Mouse (Mus musculus) midbrain, embryonic 14.5 days (tissue): ENCODE measurements around the gene Ifnk. TPM values are rescaled to one million over a fixed set of nuclear protein-coding genes. Genes with fewer than 3 reads are reported as not detected.

Experiments
- ATAC-seq: fragments of 200-750 bp; cut with Nextera tagmentation; 2 replicates; pipeline ENCODE4 v1.8.0; 2017; ENCODE audit warnings: moderate number of reproducible peaks, moderate library complexity; ENCODE audit not compliant: low FRiP score, low TSS enrichment
- DNase-seq: peaks from one replicate; pipeline ENCODE4 v3.0.0-alpha.2; 2015
- H3K27ac ChIP-seq: fragments of 300-500 bp; sonication (generic); replicated peaks from 2 replicates; pipeline ENCODE4 v1.5.1; 2014; ENCODE audit warnings: mild to moderate bottlenecking, low read depth, low read length, moderate library complexity
- H3K27me3 ChIP-seq: fragments of 300-500 bp; sonication (generic); 2 replicates; pipeline ENCODE4 v1.6.1; 2014; ENCODE audit warnings: low read length, control low read depth, mixed read lengths; ENCODE audit not compliant: control insufficient read depth, insufficient read depth
- H3K36me3 ChIP-seq: fragments of 300-500 bp; sonication (generic); 2 replicates; pipeline ENCODE4 v1.6.1; 2014; ENCODE audit warnings: low read length, control low read depth; ENCODE audit not compliant: control insufficient read depth, insufficient read depth
- H3K4me1 ChIP-seq: fragments of 300-500 bp; sonication (generic); 2 replicates; pipeline ENCODE4 v1.6.1; 2014; ENCODE audit warnings: mild to moderate bottlenecking, antibody characterized with exemption, low read length, control low read depth; ENCODE audit not compliant: control insufficient read depth, insufficient read depth
- H3K4me2 ChIP-seq: fragments of 300-500 bp; sonication (generic); 2 replicates; pipeline ENCODE4 v1.6.1; 2014; ENCODE audit warnings: mild to moderate bottlenecking, low read length, moderate library complexity
- H3K4me3 ChIP-seq: fragments of 300-500 bp; sonication (generic); replicated peaks from 2 replicates; pipeline ENCODE4 v1.5.1; 2014; ENCODE audit warnings: low read depth, low read length
- H3K9ac ChIP-seq: fragments of 300-500 bp; sonication (generic); replicated peaks from 2 replicates; pipeline ENCODE4 v1.6.1; 2014; ENCODE audit warnings: mild to moderate bottlenecking, low read length, moderate library complexity
- H3K9me3 ChIP-seq: fragments of 300-500 bp; sonication (generic); 2 replicates; pipeline ENCODE4 v1.6.1; 2016; ENCODE audit warnings: low read length, control low read depth, mixed read lengths; ENCODE audit not compliant: control insufficient read depth
- WGBS: fragments of 180-500 bp; shearing (Covaris S2); extraction: QIAGEN DNeasy Blood & Tissue Kit; methylation state at CpG from one replicate; pipeline ENCODE4 v1.1.7; 2014; 5-methylcytosine and 5-hydroxymethylcytosine counted together
- polyA plus RNA-seq: library from polyadenylated mRNA; unstranded; fragments of >200 nt; fragmentation: Nextera tagmentation; extraction: Ambion mirVana; gene quantifications from 2 replicates; pipeline ENCODE4 v1.2.1, GENCODE M21; 2014

Ifnk gene
- polyA plus RNA-seq, 1 experiment from 2014 or later: not detected

- DNase-seq (no peak), ATAC-seq (no peak)
- 45% methylated on average over 4 of the region's 4 CpGs for WGBS
Observed at GRCm38 (mm10) chr4:35120159-35120558, 31.7 kb upstream of the Ifnk start.

GRCm38 (mm10) chr4:35120575-35120974, 31.3 kb upstream of the Ifnk start:
- Histone ChIP-seq H3K27me3 (no peaks in the 10 kb centered on the region), H3K4me1 (peaks cover 31% of the 10 kb centered on the region), H3K27ac (no peak overlapping the region), H3K9me3 (no peaks in the 10 kb centered on the region), H3K4me2 (no peak overlapping the region; the same call in 1 of the 2 replicates), H3K4me3 (no peak overlapping the region), H3K9ac (no peak overlapping the region), H3K36me3 (no peaks in the 10 kb centered on the region)
- WGBS: 70% methylated on average over 8 of the region's 8 CpGs
- DNase-seq (no peak), ATAC-seq (no peak)

More at GRCm38 (mm10) chr4:35120159-35120558, 31.7 kb upstream of the Ifnk start:
- Histone ChIP-seq H3K4me3 (no peak overlapping the region), H3K36me3 (no peaks in the 10 kb centered on the region), H3K27ac (no peak overlapping the region), H3K4me1 (peaks cover 27% of the 10 kb centered on the region), H3K4me2 (no peak overlapping the region), H3K27me3 (no peaks in the 10 kb centered on the region), H3K9me3 (no peaks in the 10 kb centered on the region), H3K9ac (no peak overlapping the region)

DNA sequence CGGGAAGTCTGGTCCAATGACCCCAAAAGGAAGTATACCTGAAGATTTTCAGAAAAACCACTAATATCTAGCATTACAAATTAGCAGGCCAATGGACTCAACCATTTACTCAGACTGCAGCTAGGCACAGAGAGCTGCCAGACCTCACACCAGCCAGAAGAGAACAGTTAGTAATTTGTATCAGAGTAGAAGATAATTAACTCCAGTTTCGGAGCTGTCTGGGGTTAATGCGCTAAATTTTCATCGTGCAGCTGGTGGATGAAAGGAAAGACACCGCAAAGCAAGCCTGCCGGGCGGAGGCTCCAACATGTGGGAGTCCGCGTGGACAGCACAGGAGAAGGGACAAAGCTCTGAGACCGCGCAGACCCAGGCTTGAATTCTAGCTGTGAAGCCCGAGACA, 30.8 kb upstream of the Ifnk start:
- Histone ChIP-seq H3K4me1 (peaks cover 36% of the 10 kb centered on the region), H3K27ac (0 out of 2 replicates have a peak overlapping the region, but pooled peaks have one; percentile 1), H3K36me3 (no peaks in the 10 kb centered on the region), H3K9ac (no peak overlapping the region), H3K27me3 (no peaks in the 10 kb centered on the region), H3K4me3 (no peak overlapping the region), H3K4me2 (peak overlapping the region; percentile 38), H3K9me3 (no peaks in the 10 kb centered on the region)
- no peak for ATAC-seq
- 34% methylated on average over 12 of the region's 12 CpGs for WGBS
- peak; percentile 60 for DNase-seq

DNA sequence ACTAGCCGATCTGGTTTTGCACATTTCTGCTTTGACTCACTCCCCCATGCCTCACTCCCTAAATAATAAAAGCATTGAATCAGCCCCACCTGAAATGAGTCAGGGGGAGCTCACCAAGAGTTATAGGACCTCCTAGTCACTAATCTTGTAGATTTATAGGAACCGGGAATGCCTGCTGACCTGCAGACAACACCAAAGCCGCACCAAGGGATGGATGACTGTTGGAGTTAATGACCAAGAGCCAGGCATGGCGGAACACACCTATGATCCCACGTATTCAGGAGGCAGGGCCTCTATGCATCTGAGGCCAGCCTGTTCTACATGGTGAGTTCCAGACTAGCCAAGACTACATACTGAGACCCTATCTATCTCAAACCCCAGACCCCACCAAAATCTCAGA, 28.8 kb upstream of the Ifnk start:
- Histone ChIP-seq H3K9ac (no peak overlapping the region), H3K27me3 (no peaks in the 10 kb centered on the region), H3K9me3 (no peaks in the 10 kb centered on the region), H3K4me3 (no peak overlapping the region), H3K27ac (no peak overlapping the region), H3K4me2 (peak overlapping the region; percentile 33; the same call in 1 of the 2 replicates), H3K4me1 (peaks cover 40% of the 10 kb centered on the region), H3K36me3 (no peaks in the 10 kb centered on the region)
- DNase-seq (no peak), ATAC-seq (no peak)
- 67% methylated on average over 5 of the region's 5 CpGs for WGBS

DNA sequence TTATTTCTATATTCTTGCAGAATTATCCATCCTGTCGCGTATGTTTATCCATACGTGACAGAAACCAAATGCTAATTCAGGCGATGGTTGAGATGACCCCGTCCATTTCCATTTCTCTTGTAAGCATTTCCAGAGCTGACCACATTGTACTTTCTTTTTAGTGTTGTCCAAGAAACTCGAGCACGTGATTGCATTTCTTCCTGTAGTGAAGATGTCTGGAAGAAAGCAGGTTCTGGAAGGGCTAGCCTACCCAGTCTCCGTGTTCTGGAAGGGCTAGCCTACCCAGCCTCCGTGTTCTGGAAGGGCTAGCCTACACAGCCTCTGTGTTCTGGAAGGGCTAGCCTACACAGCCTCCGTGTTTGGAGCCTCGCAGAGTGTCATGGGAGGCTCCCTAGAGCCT, 27.8 kb upstream of the Ifnk start:
- ATAC-seq (no peak), DNase-seq (no peak)
- H3K4me2 ChIP-seq: peak overlapping the region; percentile 33
- no peak overlapping the region for H3K4me3 ChIP-seq
- WGBS: 67% methylated on average over 11 of the region's 11 CpGs
- no peak overlapping the region for H3K9ac ChIP-seq
- peaks cover 40% of the 10 kb centered on the region for H3K4me1 ChIP-seq
- no peaks in the 10 kb centered on the region for H3K27me3 ChIP-seq
- no peak overlapping the region; the same call in 1 of the 2 replicates for H3K27ac ChIP-seq
- H3K9me3 ChIP-seq: no peaks in the 10 kb centered on the region
- H3K36me3 ChIP-seq: no peaks in the 10 kb centered on the region

GRCm38 (mm10) chr4:35125299-35125777, 26.5 kb upstream of the Ifnk start:
- H3K27ac ChIP-seq: peak overlapping the region; percentile 65
- no peaks in the 10 kb centered on the region for H3K9me3 ChIP-seq
- H3K4me1 ChIP-seq: peaks cover 40% of the 10 kb centered on the region
- peak; percentile 76 for DNase-seq
- H3K36me3 ChIP-seq: no peaks in the 10 kb centered on the region
- no peak overlapping the region for H3K4me3 ChIP-seq
- peak; percentile 86 for ATAC-seq
- H3K4me2 ChIP-seq: peak overlapping the region; percentile 36
- H3K27me3 ChIP-seq: no peaks in the 10 kb centered on the region
- under 1% methylated on average over 6 of the region's 6 CpGs for WGBS
- 0 out of 2 replicates have a peak overlapping the region, but pooled peaks have one; percentile 20 for H3K9ac ChIP-seq

- Histone ChIP-seq H3K27ac (no peak overlapping the region), H3K27me3 (no peaks in the 10 kb centered on the region), H3K36me3 (no peaks in the 10 kb centered on the region), H3K4me1 (peaks cover 36% of the 10 kb centered on the region), H3K4me3 (no peak overlapping the region), H3K4me2 (no peak overlapping the region), H3K9ac (no peak overlapping the region), H3K9me3 (no peaks in the 10 kb centered on the region)
- 34% methylated on average over 9 of the region's 9 CpGs for WGBS
- DNase-seq (peak; percentile 31), ATAC-seq (no peak)
Observed at GRCm38 (mm10) chr4:35126776-35127175, 25.1 kb upstream of the Ifnk start.

DNA sequence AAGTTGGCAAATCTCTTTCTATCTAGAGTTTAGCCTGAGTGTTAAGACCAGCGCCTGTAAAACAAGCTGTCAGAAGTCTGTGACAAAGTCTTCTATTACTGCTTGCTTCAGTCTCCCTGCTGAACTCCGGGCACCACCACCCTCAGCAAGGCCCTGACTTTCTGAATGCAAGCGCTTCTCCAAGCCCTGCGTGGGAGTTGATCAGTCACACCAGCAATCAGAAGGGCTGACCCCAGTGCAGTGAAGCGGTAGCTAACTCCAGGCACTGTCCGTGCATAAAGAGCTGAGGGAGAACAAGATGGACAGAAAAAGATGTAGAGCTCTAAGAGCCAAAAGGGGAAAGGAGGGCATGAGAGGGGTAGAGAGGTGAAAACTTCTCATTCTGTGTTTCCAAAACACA, 24.1 kb upstream of the Ifnk start:
- H3K4me1 ChIP-seq: peaks cover 27% of the 10 kb centered on the region
- H3K4me2 ChIP-seq: no peak overlapping the region
- no peaks in the 10 kb centered on the region for H3K9me3 ChIP-seq
- H3K36me3 ChIP-seq: no peaks in the 10 kb centered on the region
- no peaks in the 10 kb centered on the region for H3K27me3 ChIP-seq
- DNase-seq: no peak
- H3K9ac ChIP-seq: no peak overlapping the region
- no peak overlapping the region for H3K27ac ChIP-seq
- WGBS: 34% methylated on average over 6 of the region's 6 CpGs
- no peak for ATAC-seq
- H3K4me3 ChIP-seq: no peak overlapping the region

DNA sequence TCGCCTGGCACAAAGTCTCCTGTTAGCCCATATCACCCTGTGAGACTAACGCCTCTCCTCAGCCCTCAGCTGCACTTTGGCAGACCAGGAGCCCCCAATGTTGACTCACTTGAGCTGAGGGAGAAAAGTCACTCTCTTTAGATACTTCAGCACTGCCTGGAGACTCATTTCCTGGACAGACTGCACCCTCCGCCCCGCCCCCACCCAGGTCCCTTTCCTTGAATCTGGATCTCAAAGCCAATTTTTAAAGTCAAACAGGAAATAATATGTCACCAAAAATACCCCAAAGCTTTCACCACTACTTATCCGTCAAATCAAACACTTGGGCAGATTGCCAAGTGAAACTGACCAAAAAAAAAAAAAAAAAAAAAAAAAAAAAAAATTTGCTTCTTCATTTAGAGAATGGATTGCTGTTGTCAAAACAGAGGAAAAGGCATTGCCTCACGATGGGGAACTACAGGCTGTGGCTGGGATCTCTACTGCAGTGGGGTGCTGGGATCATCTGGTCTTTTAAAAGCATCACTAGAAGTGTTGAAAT, 21.4 kb upstream of the Ifnk start:
- no peak overlapping the region for H3K4me3 ChIP-seq
- no peaks in the 10 kb centered on the region for H3K27me3 ChIP-seq
- H3K9me3 ChIP-seq: no peaks in the 10 kb centered on the region
- H3K4me1 ChIP-seq: peaks cover 10% of the 10 kb centered on the region
- DNase-seq (peak; percentile 13), ATAC-seq (no peak)
- H3K36me3 ChIP-seq: no peaks in the 10 kb centered on the region
- no peak overlapping the region for H3K4me2 ChIP-seq
- H3K27ac ChIP-seq: no peak overlapping the region
- H3K9ac ChIP-seq: no peak overlapping the region
- WGBS: 78% methylated on average over 6 of the region's 6 CpGs
